Mouse (Mus musculus) erythroblast, adult 5-6 weeks (primary cell): Measurements from ENCODE around the gene Pglyrp2. TPM values are rescaled to one million over a fixed set of nuclear protein-coding genes. Genes with fewer than 3 reads are reported as not detected.

Source experiments
- ATAC-seq: replicated peaks from 2 replicates; pipeline ENCODE4 v1.8.0; 2016; ENCODE audit warnings: moderate number of reproducible peaks, mild to moderate bottlenecking, moderate TSS enrichment, inconsistent platforms; ENCODE audit not compliant: poor library complexity, low FRiP score, severe bottlenecking
- total RNA-seq, 2 experiments: library from RNA; stranded (forward) in 1 of 2; stranded (reverse) in 1 of 2; fragments of 150-400 nt in 1 of 2; fragments of 200-764, 138-1000 nt in 1 of 2; gene quantifications; 2 replicates each; pipeline versions ENCODE4 v1.2.3 to v1.2.4; 2015 to 2017; ENCODE audit warnings: low replicate concordance in 2 of 2

Pglyrp2 gene
- total RNA-seq (2015; ENCODE audit: low replicate concordance): 1.3 TPM in 1 of 2 replicates, not detected in the other
- total RNA-seq (2017; ENCODE audit: low replicate concordance): 0.84 TPM in 1 of 2 replicates, not detected in the other

- ATAC-seq: no peak
Observed at GRCm38 (mm10) chr17:32424034-32424433, at the start of gene Pglyrp2. Gene Pglyrp2, minus strand, starts transcription at chr17:32424167.

- no peak for ATAC-seq
Observed at GRCm38 (mm10) chr17:32472176-32472575, 48.2 kb upstream of the Pglyrp2 start.

- ATAC-seq: no peak
Observed at GRCm38 (mm10) chr17:32470795-32471194, 46.8 kb upstream of the Pglyrp2 start.

- ATAC-seq: no peak
Observed at GRCm38 (mm10) chr17:32468494-32468893, 44.5 kb upstream of the Pglyrp2 start.

- ATAC-seq: peak; percentile 95
Observed at GRCm38 (mm10) chr17:32454997-32455396, 31.0 kb upstream of the Pglyrp2 start.

GRCm38 (mm10) chr17:32454188-32454587 lies 30.2 kb upstream of the Pglyrp2 start:
- no peak for ATAC-seq

GRCm38 (mm10) chr17:32452482-32452881 lies 28.5 kb upstream of the Pglyrp2 start, which contains the start of gene Cyp4f39:
Gene Cyp4f39, plus strand, starts transcription at chr17:32452723.
- peak; percentile 75 for ATAC-seq

- ATAC-seq: no peak
Observed at GRCm38 (mm10) chr17:32450844-32451537, 27.0 kb upstream of the Pglyrp2 start.

- ATAC-seq: no peak
Observed at GRCm38 (mm10) chr17:32449042-32449441, 25.1 kb upstream of the Pglyrp2 start.

GRCm38 (mm10) chr17:32447195-32447594 lies 23.2 kb upstream of the Pglyrp2 start:
- no peak for ATAC-seq

- ATAC-seq: no peak
Observed at GRCm38 (mm10) chr17:32445016-32445415, 21.0 kb upstream of the Pglyrp2 start.

GRCm38 (mm10) chr17:32443245-32443644 lies 19.3 kb upstream of the Pglyrp2 start:
- ATAC-seq: no peak

- no peak for ATAC-seq
Observed at GRCm38 (mm10) chr17:32437106-32437505, 13.1 kb upstream of the Pglyrp2 start.

- ATAC-seq: no peak
Observed at GRCm38 (mm10) chr17:32435151-32435550, 11.2 kb upstream of the Pglyrp2 start.

GRCm38 (mm10) chr17:32434324-32434723 lies 10.4 kb upstream of the Pglyrp2 start:
- no peak for ATAC-seq

GRCm38 (mm10) chr17:32431972-32432371 lies 8.0 kb upstream of the Pglyrp2 start:
- no peak for ATAC-seq

- ATAC-seq: no peak
Observed at GRCm38 (mm10) chr17:32426610-32427009, 2.6 kb upstream of the Pglyrp2 start.

GRCm38 (mm10) chr17:32420781-32421180 lies 3.2 kb downstream of the Pglyrp2 start:
- no peak for ATAC-seq

- ATAC-seq: no peak
Observed at GRCm38 (mm10) chr17:32419989-32420388, 4.0 kb downstream of the Pglyrp2 start.

- no peak for ATAC-seq
Observed at GRCm38 (mm10) chr17:32416771-32417170, 7.2 kb downstream of the Pglyrp2 start.

- no peak for ATAC-seq
Observed at GRCm38 (mm10) chr17:32415417-32416020, 8.4 kb downstream of the Pglyrp2 start.
